Mouse (Mus musculus) hindbrain, embryonic 14.5 days (tissue): ENCODE measurements around the gene Sco1. TPM values are rescaled to one million over a fixed set of nuclear protein-coding genes. Genes with fewer than 3 reads are reported as not detected.

Experiments
- ATAC-seq: fragments of 200-750 bp; cut with Nextera tagmentation; 2 replicates; pipeline ENCODE4 v1.8.0; 2017; ENCODE audit warnings: moderate number of reproducible peaks, mild to moderate bottlenecking, moderate TSS enrichment, moderate library complexity; ENCODE audit not compliant: low FRiP score
- DNase-seq: peaks from one replicate; pipeline ENCODE4 v3.0.0-alpha.2; 2015; ENCODE audit warnings: low spot score
- H3K27ac ChIP-seq: fragments of 300-500 bp; sonication (generic); 2 replicates; pipeline ENCODE4 v1.5.1; 2014; ENCODE audit warnings: mild to moderate bottlenecking, moderate library complexity
- H3K27me3 ChIP-seq: fragments of 300-500 bp; sonication (generic); 2 replicates; pipeline ENCODE4 v1.6.1; 2014; ENCODE audit warnings: mild to moderate bottlenecking, low read length, mixed read lengths; ENCODE audit not compliant: control insufficient read depth, insufficient read depth
- H3K36me3 ChIP-seq: fragments of 300-500 bp; sonication (generic); replicated peaks from 2 replicates; pipeline ENCODE4 v1.6.1; 2014; ENCODE audit not compliant: control insufficient read depth, insufficient read depth
- H3K4me1 ChIP-seq: fragments of 300-500 bp; sonication (generic); replicated peaks from 2 replicates; pipeline ENCODE4 v1.6.1; 2014; ENCODE audit warnings: antibody characterized with exemption, low read length, mixed read lengths; ENCODE audit not compliant: control insufficient read depth, insufficient read depth
- H3K4me2 ChIP-seq: fragments of 300-500 bp; sonication (generic); replicated peaks from 2 replicates; pipeline ENCODE4 v1.6.1; 2014; ENCODE audit warnings: mild to moderate bottlenecking, moderate library complexity
- H3K4me3 ChIP-seq: fragments of 300-500 bp; sonication (generic); replicated peaks from 2 replicates; pipeline ENCODE4 v1.5.1; 2014; ENCODE audit warnings: mild to moderate bottlenecking, low read length
- H3K9ac ChIP-seq: fragments of 300-500 bp; sonication (generic); 2 replicates; pipeline ENCODE4 v1.6.1; 2014
- H3K9me3 ChIP-seq: fragments of 300-500 bp; sonication (generic); 2 replicates; pipeline ENCODE4 v1.6.1; 2016; ENCODE audit warnings: low read length; ENCODE audit not compliant: control insufficient read depth
- WGBS: fragments of 180-500 bp; shearing (Covaris S2); extraction: QIAGEN DNeasy Blood & Tissue Kit; methylation state at CpG from one replicate; pipeline ENCODE4 v1.1.7; 2014; 5-methylcytosine and 5-hydroxymethylcytosine counted together
- polyA plus RNA-seq: library from polyadenylated mRNA; unstranded; fragments of >200 nt; fragmentation: Nextera tagmentation; extraction: Ambion mirVana; gene quantifications from 2 replicates; pipeline ENCODE4 v1.2.1, GENCODE M21; 2014

Gene Sco1
- polyA plus RNA-seq, 1 experiment from 2014 or later, result 11.7 TPM

DNA sequence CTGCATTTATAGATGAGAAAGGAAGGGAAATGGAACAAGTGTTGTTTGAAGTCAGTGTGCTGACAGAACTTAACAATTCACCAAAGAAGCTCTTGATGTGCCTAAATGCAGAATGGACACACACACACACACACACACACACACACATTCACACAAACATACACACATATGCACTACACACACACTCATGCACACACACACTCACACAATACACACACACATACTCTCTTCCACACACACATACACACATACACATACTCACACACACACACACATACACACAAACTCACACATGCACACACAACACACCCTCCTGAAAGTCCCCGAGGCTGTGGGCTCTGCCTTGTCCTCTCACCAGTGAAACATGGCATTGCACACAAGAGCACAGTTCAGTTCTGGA lies 51.8 kb downstream of the Sco1 start:
- Histone ChIP-seq H3K27ac (no peak overlapping the region), H3K4me1 (no peaks in the 10 kb centered on the region), H3K9ac (no peak overlapping the region), H3K9me3 (no peaks in the 10 kb centered on the region), H3K4me3 (no peak overlapping the region), H3K36me3 (no peaks in the 10 kb centered on the region), H3K27me3 (no peaks in the 10 kb centered on the region), H3K4me2 (no peak overlapping the region)
- no peak for ATAC-seq
- WGBS, result 84% methylated on average over 1 of the region's 1 CpGs
- no peak for DNase-seq

GRCm38 (mm10) chr11:67104714-67105113 lies 52.2 kb downstream of the Sco1 start:
- Histone ChIP-seq H3K9me3 (no peaks in the 10 kb centered on the region), H3K27ac (no peak overlapping the region), H3K4me1 (no peaks in the 10 kb centered on the region), H3K4me3 (no peak overlapping the region), H3K4me2 (no peak overlapping the region), H3K36me3 (no peaks in the 10 kb centered on the region), H3K27me3 (no peaks in the 10 kb centered on the region), H3K9ac (no peak overlapping the region)
- DNase-seq, result no peak
- WGBS, result 67% methylated on average over 11 of the region's 11 CpGs
- no peak for ATAC-seq

DNA sequence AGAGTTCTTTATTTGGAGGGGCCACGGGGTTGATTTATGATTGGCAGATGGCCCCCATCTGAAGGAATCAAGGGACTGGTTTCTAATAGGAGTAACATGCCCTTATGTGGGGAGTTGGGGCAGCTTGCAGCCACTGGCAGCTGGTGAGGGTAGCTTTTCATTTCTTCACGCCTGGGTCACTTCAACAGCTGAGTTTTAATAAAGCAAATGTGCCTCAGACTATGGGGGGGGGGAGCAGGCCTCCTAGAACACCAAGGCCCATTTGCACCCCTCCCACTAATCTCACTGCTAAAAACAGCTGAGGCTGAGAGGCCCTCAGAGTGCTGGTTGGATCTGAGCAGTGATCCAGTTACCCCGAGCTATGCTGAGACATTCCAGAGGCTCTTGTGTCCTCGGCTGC lies 53.2 kb downstream of the Sco1 start:
- no peak for ATAC-seq
- no peak overlapping the region for H3K27ac ChIP-seq
- WGBS, result 44% methylated on average over 4 of the region's 4 CpGs
- DNase-seq, result no peak
- no peaks in the 10 kb centered on the region for H3K4me1 ChIP-seq
- no peaks in the 10 kb centered on the region for H3K36me3 ChIP-seq
- no peak overlapping the region for H3K4me2 ChIP-seq
- no peak overlapping the region for H3K4me3 ChIP-seq
- no peak overlapping the region for H3K9ac ChIP-seq
- no peaks in the 10 kb centered on the region for H3K27me3 ChIP-seq
- H3K9me3 ChIP-seq, result no peaks in the 10 kb centered on the region

DNA sequence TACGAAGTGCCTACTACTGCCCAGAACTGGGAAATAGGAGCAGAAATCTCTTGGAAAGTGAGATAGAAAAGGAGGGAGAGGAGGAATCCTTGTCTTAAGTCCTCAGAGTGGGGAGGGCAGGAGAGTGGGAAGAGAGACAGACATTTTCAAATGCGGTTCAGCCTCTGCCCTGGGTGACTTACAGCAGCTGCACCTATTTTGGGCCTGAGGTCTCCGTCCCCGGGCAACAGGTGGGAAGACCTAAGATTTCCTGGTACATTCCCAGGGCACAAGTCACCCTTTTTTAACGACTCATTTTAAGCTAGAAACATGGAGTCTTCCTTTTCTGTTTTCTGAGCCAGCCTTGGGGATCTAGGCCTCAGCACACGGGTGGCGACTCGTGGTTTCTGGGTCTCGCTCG lies 54.5 kb downstream of the Sco1 start:
- Histone ChIP-seq H3K9me3 (no peaks in the 10 kb centered on the region), H3K4me2 (no peak overlapping the region), H3K27me3 (no peaks in the 10 kb centered on the region), H3K4me3 (no peak overlapping the region), H3K4me1 (no peaks in the 10 kb centered on the region), H3K36me3 (no peaks in the 10 kb centered on the region), H3K27ac (no peak overlapping the region), H3K9ac (no peak overlapping the region)
- WGBS, result 87% methylated on average over 10 of the region's 10 CpGs
- no peak for ATAC-seq
- no peak for DNase-seq

GRCm38 (mm10) chr11:67110168-67110948 lies 57.9 kb downstream of the Sco1 start:
- no peaks in the 10 kb centered on the region for H3K4me1 ChIP-seq
- no peak overlapping the region for H3K27ac ChIP-seq
- no peaks in the 10 kb centered on the region for H3K36me3 ChIP-seq
- H3K9ac ChIP-seq, result no peak overlapping the region
- peak; percentile 92 for DNase-seq
- no peaks in the 10 kb centered on the region for H3K27me3 ChIP-seq
- H3K9me3 ChIP-seq, result no peaks in the 10 kb centered on the region
- 31% methylated on average over 5 of the region's 5 CpGs for WGBS
- ATAC-seq, result no peak
- no peak overlapping the region for H3K4me3 ChIP-seq
- no peak overlapping the region for H3K4me2 ChIP-seq

DNA sequence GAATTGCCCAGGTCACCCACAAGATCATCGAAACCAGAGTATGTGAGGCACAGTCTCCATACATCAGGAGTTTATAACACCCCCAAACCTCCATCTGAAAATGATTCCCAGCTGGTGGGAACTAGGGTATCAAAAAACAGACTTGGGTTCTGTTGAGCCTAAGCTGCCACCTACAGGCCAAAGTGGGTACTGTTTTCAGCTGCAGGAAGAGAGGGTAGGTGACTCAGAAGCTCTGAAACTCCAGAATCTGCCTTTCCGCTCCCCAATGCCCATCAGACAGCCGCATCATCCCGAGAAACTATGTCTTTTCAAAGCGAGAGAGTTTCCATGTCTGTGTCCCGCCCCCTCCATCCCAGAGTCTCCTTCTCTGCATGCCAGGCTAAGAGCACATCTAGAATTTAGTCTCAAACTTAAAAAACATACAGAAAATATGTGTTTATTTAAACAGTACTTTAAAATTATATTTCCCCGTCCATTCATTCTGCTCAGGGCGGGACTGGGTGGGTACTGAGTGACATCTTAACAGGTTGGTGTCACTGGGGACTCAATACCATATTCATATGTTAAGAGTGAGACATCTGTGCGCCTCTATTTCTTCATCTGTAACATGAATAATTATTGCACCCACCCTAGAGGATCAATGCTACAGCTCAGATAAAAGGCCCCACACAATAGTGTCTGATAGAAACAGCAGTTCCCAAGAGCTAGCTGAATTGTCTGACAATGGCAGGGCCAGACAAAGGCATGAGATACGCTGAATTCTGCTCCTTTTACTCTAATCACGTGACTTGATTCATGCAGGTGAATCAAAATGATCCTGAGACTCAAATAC lies 59.8 kb downstream of the Sco1 start:
- no peaks in the 10 kb centered on the region for H3K36me3 ChIP-seq
- H3K9ac ChIP-seq, result no peak overlapping the region
- 23% methylated on average over 11 of the region's 11 CpGs for WGBS
- H3K27me3 ChIP-seq, result no peaks in the 10 kb centered on the region
- peak; percentile 79 for DNase-seq
- H3K27ac ChIP-seq, result no peak overlapping the region
- no peaks in the 10 kb centered on the region for H3K9me3 ChIP-seq
- peak; percentile 40; the same call in 1 of the 2 replicates for ATAC-seq
- H3K4me2 ChIP-seq, result no peak overlapping the region
- H3K4me3 ChIP-seq, result no peak overlapping the region
- no peaks in the 10 kb centered on the region for H3K4me1 ChIP-seq

- 45% methylated on average over 11 of the region's 11 CpGs for whole genome bisulfite sequencing
- DNase-seq (peak; percentile 94), ATAC-seq (0 out of 2 replicates have a peak, but pooled peaks have one; percentile 31)
- no peaks in the 10 kb centered on the region for H3K27me3 ChIP-seq
- H3K4me1 ChIP-seq, result no peaks in the 10 kb centered on the region
- H3K27ac ChIP-seq, result no peak overlapping the region
- no peaks in the 10 kb centered on the region for H3K36me3 ChIP-seq
- no peaks in the 10 kb centered on the region for H3K9me3 ChIP-seq
- H3K4me3 ChIP-seq, result no peak overlapping the region
- H3K4me2 ChIP-seq, result no peak overlapping the region
- H3K9ac ChIP-seq, result no peak overlapping the region
These were observed 60.4 kb downstream of the Sco1 start for GRCm38 (mm10) chr11:67112851-67113202.

DNA sequence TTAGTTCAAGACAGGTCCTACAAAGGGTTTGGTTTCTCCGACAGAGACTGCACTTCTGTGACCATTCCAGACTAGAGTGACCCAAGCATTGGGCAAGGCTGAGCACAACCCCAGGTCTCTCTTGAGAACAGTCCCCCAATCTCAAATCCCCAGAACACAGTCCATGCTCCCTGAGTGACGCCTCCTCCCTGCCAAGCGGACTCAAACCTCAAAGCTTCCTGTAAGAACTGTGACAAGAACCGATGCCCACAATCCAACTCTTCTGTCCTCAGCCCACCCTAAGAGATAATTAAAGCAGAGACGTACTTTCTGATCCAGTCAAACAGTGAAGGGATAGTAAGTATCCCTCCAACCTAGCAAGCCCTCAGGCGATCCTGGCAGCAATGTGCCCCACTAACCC lies 60.9 kb downstream of the Sco1 start:
- Histone ChIP-seq H3K4me1 (0 out of 2 replicates have a peak, but pooled peaks cover 3% of the 10 kb centered on the region), H3K4me3 (no peak overlapping the region), H3K27me3 (no peaks in the 10 kb centered on the region), H3K9me3 (no peaks in the 10 kb centered on the region), H3K36me3 (no peaks in the 10 kb centered on the region), H3K4me2 (no peak overlapping the region), H3K27ac (no peak overlapping the region), H3K9ac (no peak overlapping the region)
- DNase-seq (no peak), ATAC-seq (no peak)
- 93% methylated on average over 6 of the region's 6 CpGs for WGBS

DNA sequence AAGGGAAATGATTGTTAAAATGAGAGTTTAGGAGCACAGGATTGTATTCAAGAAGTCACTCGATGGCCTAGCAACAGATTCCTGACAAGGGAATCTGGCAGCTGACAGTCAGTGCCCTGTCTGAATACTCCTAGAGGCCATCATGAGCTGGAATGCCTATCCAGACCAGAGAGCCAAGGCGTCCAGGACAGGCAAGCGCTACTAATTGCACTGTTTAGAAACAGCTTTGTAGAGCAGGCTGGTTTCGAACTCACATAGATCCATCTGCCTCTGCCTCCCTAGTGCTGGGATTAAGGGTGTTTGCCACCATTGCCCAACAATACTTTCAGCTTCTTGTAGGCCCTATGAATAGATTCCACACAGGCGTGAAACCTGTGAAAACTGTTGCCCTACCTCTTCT lies 61.8 kb downstream of the Sco1 start:
- no peak for ATAC-seq
- no peak overlapping the region for H3K27ac ChIP-seq
- no peak overlapping the region for H3K9ac ChIP-seq
- no peak overlapping the region for H3K4me2 ChIP-seq
- H3K4me3 ChIP-seq, result no peak overlapping the region
- H3K4me1 ChIP-seq, result 0 out of 2 replicates have a peak, but pooled peaks cover 3% of the 10 kb centered on the region
- H3K27me3 ChIP-seq, result no peaks in the 10 kb centered on the region
- WGBS, result 94% methylated on average over 5 of the region's 5 CpGs
- no peaks in the 10 kb centered on the region for H3K9me3 ChIP-seq
- H3K36me3 ChIP-seq, result no peaks in the 10 kb centered on the region
- no peak for DNase-seq
